Mouse (Mus musculus): ENCODE measurements around the gene Phf1.
"Not testable (repeated sequence)": the region's sequence is repeated elsewhere in the genome, so short reads cannot be mapped to it uniquely, and the experiment has no call there.

The Phf1 gene

DNA sequence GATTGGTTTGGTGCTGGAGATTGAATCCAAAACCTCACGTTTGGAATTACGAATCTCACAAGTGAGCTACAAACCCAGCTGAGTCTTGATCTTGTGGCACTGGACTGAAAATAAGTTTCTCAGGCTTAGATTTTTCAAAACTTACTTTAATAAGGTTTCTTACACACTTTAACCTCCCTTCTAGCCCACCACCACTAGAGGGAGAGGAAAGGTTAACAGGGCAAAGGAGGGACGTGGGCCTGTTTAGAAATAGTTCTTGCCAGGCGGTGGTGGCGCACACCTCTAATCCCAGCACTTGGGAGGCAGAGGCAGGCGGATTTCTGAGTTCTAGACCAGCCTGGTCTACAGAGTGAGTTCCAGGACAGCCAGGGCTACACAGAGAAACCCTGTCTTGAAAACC, 44.5 kb downstream of the Phf1 start:
- DNase-seq (ENCODE audit: low spot score): not testable (repeated sequence)

- DNase-seq (ENCODE audit: low spot score): no peak
These were observed 46.6 kb downstream of the Phf1 start for GRCm38 (mm10) chr17:26979426-26979825.

GRCm38 (mm10) chr17:26981050-26981449, 48.2 kb downstream of the Phf1 start:
- DNase-seq (ENCODE audit: low spot score): no peak

GRCm38 (mm10) chr17:26983382-26983781, 50.5 kb downstream of the Phf1 start:
- DNase-seq (ENCODE audit: low spot score): no peak

DNA sequence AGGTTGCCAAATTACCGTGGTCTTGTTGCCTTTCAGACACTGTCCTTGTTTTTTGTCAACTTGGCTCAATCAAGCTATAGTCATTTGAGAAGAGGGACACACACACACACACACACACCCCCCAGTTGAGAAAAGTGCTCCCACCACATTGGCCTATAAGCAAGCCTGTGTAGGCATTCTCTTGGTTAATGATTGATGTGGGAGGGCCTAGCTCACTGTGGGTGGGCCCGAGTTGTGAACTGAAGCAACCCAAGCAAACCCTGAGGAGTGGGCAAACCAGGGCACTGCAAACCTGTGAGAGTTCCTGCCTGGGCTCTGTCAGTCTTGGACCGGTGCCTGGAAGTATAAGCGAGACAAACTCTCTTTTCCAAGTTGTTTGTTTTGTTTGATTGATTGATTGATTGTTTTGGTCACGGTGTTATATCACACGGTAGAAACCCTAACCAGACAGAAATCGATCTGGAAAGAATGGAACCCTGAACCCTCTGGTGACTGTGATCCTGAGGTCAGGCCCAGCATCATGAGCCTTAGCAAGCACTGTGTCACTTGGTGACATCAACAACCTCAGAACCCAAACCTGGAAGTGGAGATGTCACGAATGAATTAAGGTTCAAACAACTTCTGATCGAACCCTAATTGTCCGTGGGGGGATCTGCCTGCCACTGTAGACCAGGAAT, 52.8 kb downstream of the Phf1 start:
- DNase-seq (ENCODE audit: low spot score): no peak

Data from adipocyte (in vitro differentiated cells).